Mouse (Mus musculus) heart, embryonic 14.5 days (tissue): ENCODE results near the gene Zfp846. TPM values are rescaled to one million over a fixed set of nuclear protein-coding genes. Genes with fewer than 3 reads are reported as not detected.

ENCODE experiments used
- ATAC-seq: fragments of 200-750 bp; cut with Nextera tagmentation; 2 replicates; pipeline ENCODE4 v1.8.0; 2017; ENCODE audit warnings: low read depth, moderate TSS enrichment; ENCODE audit not compliant: insufficient number of reproducible peaks, insufficient read depth, low FRiP score
- H3K27ac ChIP-seq, 2 experiments: fragments of 200-500 bp in 1 of 2; fragments of 300-500 bp in 1 of 2; sonication (generic) in 1 of 2; replicated peaks in 1 of 2; 2 replicates each; pipeline ENCODE4 v1.5.1; 2012 to 2014; ENCODE audit warnings: low read depth in 2 of 2, low read length in 2 of 2, control low read depth in 1 of 2, mild to moderate bottlenecking in 1 of 2, mixed read lengths in 1 of 2; ENCODE audit not compliant: control insufficient read depth in 1 of 2, insufficient read depth in 1 of 2
- H3K27me3 ChIP-seq: fragments of 300-500 bp; sonication (generic); 2 replicates; pipeline ENCODE4 v1.6.1; 2014; ENCODE audit warnings: mild to moderate bottlenecking, low read length, control low read depth; ENCODE audit not compliant: control insufficient read depth, insufficient read depth
- H3K36me3 ChIP-seq: fragments of 300-500 bp; sonication (generic); 2 replicates; pipeline ENCODE4 v1.6.1; 2014; ENCODE audit warnings: mild to moderate bottlenecking, control low read depth, low read length, mixed read lengths; ENCODE audit not compliant: control insufficient read depth, insufficient read depth
- H3K4me1 ChIP-seq, 2 experiments: fragments of 200-500 bp in 1 of 2; fragments of 300-500 bp in 1 of 2; sonication (generic) in 1 of 2; 2 replicates each; pipeline ENCODE4 v1.6.1; 2012 to 2014; ENCODE audit warnings: low read length in 2 of 2, control low read depth in 1 of 2, mixed read lengths in 1 of 2; ENCODE audit not compliant: control insufficient read depth in 2 of 2, insufficient read depth in 2 of 2
- H3K4me2 ChIP-seq: fragments of 300-500 bp; sonication (generic); 2 replicates; pipeline ENCODE4 v1.6.1; 2014; ENCODE audit warnings: mild to moderate bottlenecking, low read length
- H3K4me3 ChIP-seq, 2 experiments: fragments of 200-500 bp in 1 of 2; fragments of 300-500 bp in 1 of 2; sonication (generic) in 1 of 2; 2 replicates each; pipeline ENCODE4 v1.5.1; 2012 to 2014; ENCODE audit warnings: low read length in 2 of 2, mild to moderate bottlenecking in 2 of 2, control low read depth in 1 of 2, low read depth in 1 of 2, moderate library complexity in 1 of 2; ENCODE audit not compliant: control insufficient read depth in 1 of 2, insufficient read depth in 1 of 2
- H3K9ac ChIP-seq: fragments of 300-500 bp; sonication (generic); 2 replicates; pipeline ENCODE4 v1.6.1; 2014; ENCODE audit warnings: mild to moderate bottlenecking, low read length
- H3K9me3 ChIP-seq: fragments of 300-500 bp; sonication (generic); 2 replicates; pipeline ENCODE4 v1.6.1; 2016; ENCODE audit warnings: low read length, control low read depth; ENCODE audit not compliant: control insufficient read depth
- whole genome bisulfite sequencing: fragments of 180-500 bp; shearing (Covaris S2); extraction: QIAGEN DNeasy Blood & Tissue Kit; methylation state at CpG from one replicate; pipeline ENCODE4 v1.1.7; 2014; 5-methylcytosine and 5-hydroxymethylcytosine counted together
- polyA plus RNA-seq: library from polyadenylated mRNA; unstranded; fragments of >200 nt; fragmentation: Nextera tagmentation; extraction: Ambion mirVana; gene quantifications from 2 replicates; pipeline ENCODE4 v1.2.1, GENCODE M21; 2014

Gene Zfp846
- polyA plus RNA-seq, 1 experiment from 2014 or later: 11.8 TPM

DNA sequence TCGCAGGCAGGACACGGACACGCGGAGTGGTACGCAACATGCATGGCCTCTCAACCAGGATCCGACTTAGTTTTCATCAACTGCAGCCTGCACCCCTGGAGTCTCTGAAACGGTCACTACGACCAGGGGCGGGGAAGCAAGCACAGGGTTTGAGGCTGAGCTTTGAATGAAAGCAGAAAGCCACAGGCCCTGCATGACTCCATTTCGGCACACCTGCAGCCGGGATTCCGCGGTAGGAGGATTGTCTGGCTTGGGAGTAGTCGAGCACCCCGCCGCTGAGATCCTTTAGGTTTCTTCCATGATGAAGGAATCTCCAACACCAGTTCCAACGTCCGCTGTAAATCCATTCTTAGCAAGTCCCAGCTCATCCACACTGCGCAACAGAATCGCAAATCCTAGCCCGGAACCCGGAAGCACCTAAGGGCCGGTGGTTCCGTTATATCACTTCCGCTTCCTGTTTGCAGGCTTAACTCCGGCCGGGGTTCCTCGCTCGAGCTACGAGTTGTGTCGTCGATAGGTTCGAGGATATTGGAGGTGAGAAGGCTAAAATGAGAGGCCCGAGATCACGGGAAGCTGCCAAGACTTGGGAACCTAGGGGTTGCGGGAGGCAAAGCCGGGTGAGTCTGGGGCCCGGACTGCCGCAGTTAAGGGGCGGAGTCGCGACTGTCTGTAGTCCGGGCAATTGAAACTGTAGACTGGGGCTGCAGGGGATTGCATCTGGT, 63.4 kb downstream of the Zfp846 start, which contains the start of gene Fbxl12:
Gene Fbxl12, minus strand, starts transcription at position 408 of the 722 bp plus-strand sequence.
- H3K4me2 ChIP-seq: peak within 1 kb of the TSS; percentile 99
- H3K4me3 ChIP-seq: peak within 1 kb of the TSS; percentile 90 to 96
- no peak for ATAC-seq
- H3K36me3 ChIP-seq: peaks cover 35% of the 10 kb centered on the region
- peaks cover 4 to 22% of the 10 kb centered on the region in 2 experiments for H3K4me1 ChIP-seq
- H3K27ac ChIP-seq: peak within 1 kb of the TSS; percentile 68 to 98
- H3K27me3 ChIP-seq: no peaks in the 10 kb centered on the region
- peak within 1 kb of the TSS; percentile 82 for H3K9ac ChIP-seq
- under 1% methylated on average over 43 of the region's 43 CpGs for WGBS
- H3K9me3 ChIP-seq: no peaks in the 10 kb centered on the region

DNA sequence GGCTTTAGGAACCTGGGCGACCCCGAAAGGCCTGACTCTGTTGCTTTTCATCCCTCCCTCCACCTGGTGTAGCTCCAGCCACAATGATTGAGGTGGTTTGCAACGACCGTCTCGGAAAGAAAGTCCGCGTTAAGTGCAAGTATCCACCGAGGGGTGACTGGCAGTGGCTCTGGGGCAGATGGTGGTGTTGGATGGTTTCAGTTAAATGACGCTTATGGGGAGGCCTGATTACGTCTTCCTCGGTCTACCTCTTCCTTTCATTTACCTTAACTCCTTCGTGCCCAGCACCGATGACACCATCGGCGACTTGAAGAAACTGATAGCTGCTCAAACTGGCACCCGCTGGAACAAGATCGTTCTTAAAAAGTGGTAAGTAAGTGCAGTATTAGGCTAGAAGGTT, 64.0 kb downstream of the Zfp846 start:
- 2% methylated on average over 17 of the region's 17 CpGs for WGBS

DNA sequence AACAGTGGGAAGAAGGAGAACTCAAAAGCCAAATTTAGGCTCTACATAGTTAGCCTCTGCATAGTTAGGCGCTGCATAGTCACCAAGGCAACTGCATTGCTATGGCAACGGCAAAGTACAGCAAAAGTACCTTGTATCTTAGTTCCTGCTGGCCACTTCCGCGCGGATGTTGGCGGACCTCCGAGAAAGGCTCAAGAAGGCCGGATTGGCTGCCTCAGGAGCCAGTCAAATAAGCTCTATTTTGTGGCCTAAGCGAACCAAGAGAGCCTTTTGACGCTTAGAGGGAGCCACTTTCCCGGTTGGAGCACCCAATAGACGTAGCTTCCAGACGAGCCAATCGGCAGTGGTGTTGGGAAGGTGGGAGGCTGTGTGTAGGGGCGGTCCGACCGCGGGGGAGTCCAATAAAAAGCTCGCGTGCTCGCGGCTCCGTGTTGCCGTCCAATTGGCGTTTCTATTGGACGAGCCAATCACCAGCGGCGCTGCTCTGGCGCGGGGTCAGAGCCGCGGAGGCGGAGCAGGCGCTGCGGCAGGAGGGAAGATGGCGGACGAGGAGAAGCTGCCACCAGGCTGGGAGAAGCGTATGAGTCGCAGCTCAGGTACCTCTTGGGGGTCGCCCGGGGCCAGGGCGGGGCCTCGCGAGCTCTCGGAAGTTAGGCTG, 70.6 kb downstream of the Zfp846 start, which contains the start of gene Pin1:
Gene Pin1, plus strand, starts transcription at position 494 of the 658 bp plus-strand sequence.
- ATAC-seq: peak; percentile 99
- H3K9ac ChIP-seq: peak within 1 kb of the TSS; percentile 93
- 0 out of 4 replicates have a peak within 1 kb of the TSS, but pooled peaks of 1 of the 2 experiments have one; percentile 42 for H3K27ac ChIP-seq
- peaks cover 2 to 20% of the 10 kb centered on the region in 2 experiments; a peak in 2 of 4 replicates for H3K4me1 ChIP-seq
- peaks cover 56% of the 10 kb centered on the region for H3K36me3 ChIP-seq
- no peaks in the 10 kb centered on the region for H3K9me3 ChIP-seq
- under 1% methylated on average over 44 of the region's 45 CpGs for WGBS
- peak within 1 kb of the TSS; percentile 85 for H3K4me2 ChIP-seq
- H3K4me3 ChIP-seq: peak within 1 kb of the TSS; percentile 79 to 96
- H3K27me3 ChIP-seq: no peaks in the 10 kb centered on the region

More for the DNA sequence above, 64.0 kb downstream of the Zfp846 start:
- H3K4me2 ChIP-seq: peak overlapping the region; percentile 99
- H3K27me3 ChIP-seq: no peaks in the 10 kb centered on the region
- H3K4me1 ChIP-seq: peaks cover 4 to 22% of the 10 kb centered on the region in 2 experiments
- H3K9me3 ChIP-seq: no peaks in the 10 kb centered on the region
- peak overlapping the region; percentile 82 for H3K9ac ChIP-seq
- ATAC-seq: no peak
- peaks cover 35% of the 10 kb centered on the region for H3K36me3 ChIP-seq
- peak overlapping the region; percentile 90 to 96 for H3K4me3 ChIP-seq
- peak overlapping the region; percentile 68 to 98 for H3K27ac ChIP-seq

DNA sequence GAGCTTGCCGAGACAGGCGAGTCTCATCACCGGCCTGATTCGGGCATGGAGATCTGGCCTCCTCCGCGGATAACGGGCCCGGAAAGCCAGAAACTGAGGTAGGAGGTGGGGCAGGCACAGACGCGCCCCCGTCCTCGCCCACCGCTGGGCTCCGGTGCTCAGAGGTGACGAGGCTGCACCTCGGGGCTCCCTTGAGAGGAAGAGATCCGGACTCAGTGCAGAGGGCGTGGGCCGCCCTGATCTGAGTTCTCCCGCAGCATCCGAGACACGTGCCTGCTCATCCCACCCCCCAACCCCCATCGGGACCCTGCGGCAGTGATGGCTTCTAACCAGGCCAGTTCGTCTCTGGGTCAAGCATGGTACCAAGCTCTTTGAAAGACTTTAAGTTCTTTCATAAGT, 71.2 kb downstream of the Zfp846 start:
- 0 out of 2 replicates have a peak, but pooled peaks have one; percentile 10 for ATAC-seq
- H3K27me3 ChIP-seq: no peaks in the 10 kb centered on the region
- 0 out of 4 replicates have a peak overlapping the region, but pooled peaks of 1 of the 2 experiments have one; percentile 42 for H3K27ac ChIP-seq

DNA sequence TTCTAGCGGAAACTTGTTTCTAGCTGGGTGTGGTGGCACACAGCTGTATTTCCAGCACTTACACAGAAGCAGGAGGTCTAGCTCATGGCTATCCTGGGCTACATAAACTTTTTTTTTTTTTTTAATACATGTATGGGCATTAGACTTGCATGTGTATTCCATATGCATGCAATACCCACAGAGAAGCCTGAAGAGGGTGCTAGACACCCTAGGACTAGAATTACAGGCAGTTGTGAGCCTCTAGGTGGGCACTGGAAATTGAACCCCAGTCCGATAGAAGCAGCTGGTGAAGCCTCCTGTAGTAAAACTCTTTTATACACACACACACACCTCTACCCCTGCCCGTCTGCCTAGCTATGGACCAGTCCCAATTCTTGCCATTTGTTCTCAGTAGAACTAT, 72.8 kb downstream of the Zfp846 start:
- 92% methylated on average over 3 of the region's 3 CpGs for whole genome bisulfite sequencing
- Histone ChIP-seq H3K9me3 (no peaks in the 10 kb centered on the region), H3K36me3 (peaks cover 52% of the 10 kb centered on the region), H3K4me3 (no peak overlapping the region), H3K27ac (no peak overlapping the region), H3K4me2 (no peak overlapping the region), H3K27me3 (no peaks in the 10 kb centered on the region), H3K4me1 (peaks cover 2 to 38% of the 10 kb centered on the region in 2 experiments; a peak in 3 of 4 replicates), H3K9ac (no peak overlapping the region)
- no peak for ATAC-seq

More for the DNA sequence above, 71.2 kb downstream of the Zfp846 start:
- Histone ChIP-seq H3K36me3 (peaks cover 56% of the 10 kb centered on the region), H3K9ac (peak overlapping the region; percentile 93), H3K9me3 (no peaks in the 10 kb centered on the region), H3K4me2 (peak overlapping the region; percentile 85), H3K4me1 (peaks cover 2 to 25% of the 10 kb centered on the region in 2 experiments; a peak in 2 of 4 replicates), H3K4me3 (peak overlapping the region; percentile 79 to 96)
- 1% methylated on average over 25 of the region's 25 CpGs for WGBS

Other genes starting within 250 kb of the Zfp846 start
- gene Olfr18, start 245.2 kb upstream of the Zfp846 start, polyA plus RNA-seq: not detected in 2 replicates
- 38.7 and 40.5 TPM in 2 replicates for gene Zfp560, start 196.1 kb upstream of the Zfp846 start, polyA plus RNA-seq
- gene Zfp26, start 121.1 kb upstream of the Zfp846 start, polyA plus RNA-seq: 14.0 and 15.4 TPM in 2 replicates
- gene Zfp426, start 88.5 kb upstream of the Zfp846 start, polyA plus RNA-seq: 13.4 and 15.7 TPM in 2 replicates
- gene Zfp266, start 59.9 kb upstream of the Zfp846 start, polyA plus RNA-seq: 43.5 and 48.8 TPM in 2 replicates
- 345 and 375 TPM in 2 replicates for gene Ubl5, start 61.6 kb downstream of the Zfp846 start, polyA plus RNA-seq
- 7.6 and 10.6 TPM in 2 replicates for gene Fbxl12, start 63.5 kb downstream of the Zfp846 start, polyA plus RNA-seq
- 45.5 and 48.5 TPM in 2 replicates for gene Pin1, start 70.8 kb downstream of the Zfp846 start, polyA plus RNA-seq
- gene Olfm2, start 165.1 kb downstream of the Zfp846 start, polyA plus RNA-seq: 0.42 and 1.3 TPM in 2 replicates
- 0.12 and 0.20 TPM in 2 replicates for gene Col5a3, start 233.8 kb downstream of the Zfp846 start, polyA plus RNA-seq
- gene Rdh8, start 237.2 kb downstream of the Zfp846 start, polyA plus RNA-seq: not detected in 2 replicates